Mouse (Mus musculus) spleen, adult 2 months (tissue): ENCODE data around the gene Gm13769. TPM values are rescaled to one million over a fixed set of nuclear protein-coding genes. Genes with fewer than 3 reads are reported as not detected.
"Not testable (repeated sequence)": the region's sequence is repeated elsewhere in the genome, so short reads cannot be mapped to it uniquely, and the experiment has no call there.

ENCODE experiments used
- DNase-seq, 2 experiments: peaks; one replicate each; pipeline versions ENCODE4 v3.0.0 to v3.0.0-alpha.2; 2012 to 2021; ENCODE audit warnings: low spot score in 2 of 2, low read depth in 1 of 2
- H3K27ac ChIP-seq: fragments of 200-500 bp; 2 replicates; pipeline ENCODE4 v1.5.1; 2012; ENCODE audit warnings: low read length, inconsistent platforms; ENCODE audit not compliant: insufficient read depth
- H3K27me3 ChIP-seq: fragments of 200-500 bp; 2 replicates; pipeline ENCODE4 v1.6.1; 2012; ENCODE audit warnings: mild to moderate bottlenecking, moderate library complexity, low read length, inconsistent platforms; ENCODE audit not compliant: control insufficient read depth, insufficient read depth
- H3K36me3 ChIP-seq: fragments of 200-500 bp; 2 replicates; pipeline ENCODE4 v1.6.1; 2012; ENCODE audit warnings: mild to moderate bottlenecking, low read length, inconsistent platforms; ENCODE audit not compliant: control insufficient read depth, insufficient read depth
- H3K4me1 ChIP-seq: fragments of 200-500 bp; 2 replicates; pipeline ENCODE4 v1.6.1; 2011; ENCODE audit warnings: inconsistent platforms; ENCODE audit not compliant: control insufficient read depth, insufficient read depth, insufficient read length
- H3K4me3 ChIP-seq: fragments of 200-500 bp; 2 replicates; pipeline ENCODE4 v1.5.1; 2011; ENCODE audit warnings: mild to moderate bottlenecking, inconsistent platforms; ENCODE audit not compliant: insufficient read depth, insufficient read length; ENCODE audit errors: extremely low read depth
- CTCF ChIP-seq: fragments of 200-500 bp; IDR thresholded peaks from 2 replicates; pipeline ENCODE4 v1.5.1; 2011; ENCODE audit warnings: mild to moderate bottlenecking, inconsistent platforms; ENCODE audit not compliant: insufficient read depth, insufficient read length, insufficient replicate concordance; ENCODE audit errors: extremely low read depth
- POLR2A ChIP-seq: fragments of 200-500 bp; IDR thresholded peaks from 2 replicates; pipeline ENCODE4 v1.6.1; 2011; ENCODE audit warnings: low read depth, low read length, inconsistent platforms
- WGBS: fragments of 180-500 bp; shearing (Covaris S2); methylation state at CpG from one replicate; pipeline ENCODE4 v1.1.7; 2018; 5-methylcytosine and 5-hydroxymethylcytosine counted together
- polyA plus RNA-seq: library from polyadenylated mRNA; depleted of rRNA; stranded (reverse); fragments of >200 nt; gene quantifications from 2 replicates; pipeline ENCODE4 v1.2.3, GENCODE M21; 2012; rRNA removed

The Gm13769 gene
- polyA plus RNA-seq, result not detected in 2 replicates

- H3K4me1 ChIP-seq, result not testable (repeated sequence)
These were observed at the start of gene Gm13769 for GRCm38 (mm10) chr2:90321900-90322299. Gene Gm13769, plus strand, starts transcription at chr2:90322200.

GRCm38 (mm10) chr2:90292741-90293140 lies 29.3 kb upstream of the Gm13769 start, which contains the start of gene Olfr1272:
Gene Olfr1272, minus strand, starts transcription at chr2:90292841.
- H3K27me3 ChIP-seq, result no peaks in the 10 kb centered on the region
- TF ChIP-seq CTCF (no peak), POLR2A (no peak)
- 93% methylated on average over 6 of the region's 6 CpGs for WGBS
- DNase-seq, result no peak
- H3K27ac ChIP-seq, result no peak within 1 kb of the TSS
- no peaks in the 10 kb centered on the region for H3K36me3 ChIP-seq
- H3K4me1 ChIP-seq, result no peaks in the 10 kb centered on the region
- no peak within 1 kb of the TSS for H3K4me3 ChIP-seq

More at GRCm38 (mm10) chr2:90321900-90322299, at the start of gene Gm13769:
- not testable (repeated sequence) for H3K27me3 ChIP-seq, H3K4me3 ChIP-seq, H3K27ac ChIP-seq, H3K36me3 ChIP-seq, DNase-seq
- no CpG with 5 or more reads among the region's 6 CpGs for WGBS

- not testable (repeated sequence) for H3K4me3 ChIP-seq, H3K4me1 ChIP-seq, H3K27me3 ChIP-seq, H3K36me3 ChIP-seq, DNase-seq, H3K27ac ChIP-seq
- WGBS, result no CpG with 5 or more reads among the region's 4 CpGs
These were observed 24.7 kb downstream of the Gm13769 start for GRCm38 (mm10) chr2:90346694-90347093.

- not testable (repeated sequence) for H3K4me3 ChIP-seq, DNase-seq, H3K27me3 ChIP-seq, H3K4me1 ChIP-seq, H3K27ac ChIP-seq, H3K36me3 ChIP-seq
- no CpG with 5 or more reads among the region's 6 CpGs for WGBS
These were observed 29.0 kb downstream of the Gm13769 start for GRCm38 (mm10) chr2:90351047-90351446.

- not testable (repeated sequence) for H3K27ac ChIP-seq, DNase-seq
- no CpG with 5 or more reads among the region's 3 CpGs for WGBS
These were observed 29.5 kb downstream of the Gm13769 start for GRCm38 (mm10) chr2:90351540-90351939.

GRCm38 (mm10) chr2:90359229-90359628 lies 37.2 kb downstream of the Gm13769 start:
- not testable (repeated sequence) for H3K27ac ChIP-seq, H3K36me3 ChIP-seq, H3K27me3 ChIP-seq, H3K4me1 ChIP-seq, DNase-seq, H3K4me3 ChIP-seq
- no CpG with 5 or more reads among the region's 5 CpGs for WGBS

More at GRCm38 (mm10) chr2:90351540-90351939, 29.5 kb downstream of the Gm13769 start:
- not testable (repeated sequence) for H3K36me3 ChIP-seq, H3K4me1 ChIP-seq, H3K27me3 ChIP-seq, H3K4me3 ChIP-seq

GRCm38 (mm10) chr2:90360199-90360598 lies 38.2 kb downstream of the Gm13769 start:
- H3K27ac ChIP-seq, DNase-seq, H3K27me3 ChIP-seq, H3K4me1 ChIP-seq, H3K36me3 ChIP-seq, H3K4me3 ChIP-seq: not testable (repeated sequence)
- no CpG with 5 or more reads among the region's 4 CpGs for WGBS

Other genes starting within 250 kb of the Gm13769 start
- not detected in 2 replicates for gene Olfr1269, start 200.8 kb upstream of the Gm13769 start, polyA plus RNA-seq
- gene Olfr32, start 179.9 kb upstream of the Gm13769 start, polyA plus RNA-seq, result not detected in 2 replicates
- not detected in 2 replicates for gene Olfr1270, start 169.1 kb upstream of the Gm13769 start, polyA plus RNA-seq
- gene Olfr1506, start 97.7 kb upstream of the Gm13769 start, polyA plus RNA-seq, result not detected in 2 replicates
- gene Olfr142, start 64.6 kb upstream of the Gm13769 start, polyA plus RNA-seq, result not detected in 2 replicates
- not detected in 2 replicates for gene Olfr1271, start 51.2 kb upstream of the Gm13769 start, polyA plus RNA-seq
- gene Olfr1272, start 29.4 kb upstream of the Gm13769 start, polyA plus RNA-seq, result not detected in 2 replicates
- gene Olfr1274-ps, start 76.5 kb downstream of the Gm13769 start, polyA plus RNA-seq, result not detected in 2 replicates